Mouse (Mus musculus): Measurements from ENCODE around the gene Kifc5b.
A peak's percentile ranks its signal among the peaks of the same experiment; 100 is the strongest.
"Not testable (repeated sequence)": the region's sequence is repeated elsewhere in the genome, so short reads cannot be mapped to it uniquely, and the experiment has no call there.

Kifc5b gene

DNA sequence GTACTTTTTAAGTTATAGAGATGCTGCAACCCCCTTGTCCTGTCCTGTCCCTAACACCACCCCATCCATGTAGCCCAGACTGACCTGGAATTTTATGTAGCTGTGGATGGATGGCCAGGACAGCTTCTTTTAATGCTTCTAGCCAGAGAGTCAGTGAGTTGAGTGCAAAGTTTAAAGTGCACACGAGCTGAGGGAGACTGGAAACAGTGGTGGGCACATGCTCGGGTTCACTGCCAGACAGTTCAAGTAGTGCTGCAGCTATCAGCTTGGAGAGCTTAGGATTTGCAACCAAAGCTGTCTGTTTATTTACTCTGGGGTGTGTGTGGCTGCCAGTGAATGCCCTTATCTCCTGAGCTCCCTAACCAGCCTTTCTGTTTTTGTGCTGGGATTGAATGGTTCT, 2.6 kb downstream of the Kifc5b start:
- not testable (repeated sequence) for DNase-seq

- DNase-seq: not testable (repeated sequence)
These were observed 5.5 kb downstream of the Kifc5b start for GRCm38 (mm10) chr17:26922368-26922767.

GRCm38 (mm10) chr17:26925414-26925813, 8.5 kb downstream of the Kifc5b start:
- not testable (repeated sequence) for DNase-seq

DNA sequence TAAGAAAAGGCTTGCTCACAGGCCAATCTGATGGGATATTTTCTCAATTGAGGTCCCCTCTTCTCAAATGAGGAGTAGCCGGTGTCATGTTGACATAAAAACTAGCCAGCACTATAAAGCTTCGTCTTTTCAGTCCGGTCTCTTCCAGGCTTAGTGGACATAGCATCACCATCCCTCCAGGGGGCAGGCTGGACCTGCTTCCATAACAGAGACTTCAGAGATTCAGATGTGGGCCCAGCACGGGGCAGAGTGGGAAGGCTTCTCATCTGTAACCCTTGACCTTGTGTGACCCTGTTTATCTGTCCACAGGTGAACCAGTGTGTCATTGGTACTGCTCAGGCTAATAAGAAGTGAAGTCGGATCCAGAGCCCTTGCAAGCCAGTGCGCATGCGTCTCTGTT, 14.9 kb downstream of the Kifc5b start:
- peak; percentile 54 to 58 for DNase-seq

DNA sequence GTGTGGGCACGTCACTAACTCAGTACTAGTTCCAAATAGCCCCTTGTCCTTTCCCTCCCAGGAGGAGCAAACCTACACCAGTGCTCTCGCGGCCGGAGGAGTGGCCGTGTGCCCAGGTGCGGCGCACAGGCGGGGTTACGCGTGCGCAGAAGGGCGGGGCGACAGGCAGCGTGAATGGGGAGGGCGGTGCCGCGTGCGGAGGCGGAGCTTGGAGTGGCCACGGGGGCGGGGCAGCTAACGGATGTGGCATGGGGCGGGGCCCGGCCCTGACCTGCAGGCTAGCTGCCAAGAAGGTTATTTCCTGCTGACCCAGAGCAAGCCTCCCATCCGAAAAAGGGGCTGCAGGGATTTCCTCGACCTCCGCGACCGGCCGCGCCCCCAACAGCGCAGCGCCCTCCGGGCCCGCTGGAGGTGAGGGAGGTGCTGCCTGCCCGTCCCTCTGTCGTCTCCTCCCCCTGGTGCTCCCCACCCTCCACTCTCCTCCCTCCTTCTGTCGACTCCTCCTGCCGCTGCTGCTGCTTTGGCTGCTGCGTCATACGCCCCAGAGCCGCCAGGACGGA, 16.0 kb downstream of the Kifc5b start, which contains the start of gene Phf1:
Phf1 (plus strand) TSS at position 214 of the 560 bp plus-strand sequence.
- peak; percentile 96 to 97 for DNase-seq

DNA sequence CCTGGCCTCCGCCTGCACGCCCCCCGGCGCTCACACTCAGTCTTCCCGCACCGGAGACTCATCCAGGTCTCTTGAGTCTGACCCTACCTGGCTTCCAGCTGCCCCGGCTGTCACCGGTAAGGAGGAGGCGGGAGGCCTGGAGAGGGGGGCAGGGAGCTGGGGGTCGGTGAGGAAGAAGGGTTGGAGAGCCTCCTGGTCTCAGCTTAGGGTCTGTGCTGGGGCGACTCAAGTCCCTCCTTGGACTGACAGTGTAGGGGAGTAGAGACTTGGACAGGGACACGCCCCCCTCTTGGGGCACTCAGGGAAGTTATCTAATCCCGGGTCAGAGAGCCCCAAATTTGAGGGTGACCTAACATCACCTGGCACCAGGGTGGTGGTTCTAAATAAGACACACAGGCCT, 16.5 kb downstream of the Kifc5b start:
- DNase-seq: peak in 1 of 2 experiments; percentile 37

DNA sequence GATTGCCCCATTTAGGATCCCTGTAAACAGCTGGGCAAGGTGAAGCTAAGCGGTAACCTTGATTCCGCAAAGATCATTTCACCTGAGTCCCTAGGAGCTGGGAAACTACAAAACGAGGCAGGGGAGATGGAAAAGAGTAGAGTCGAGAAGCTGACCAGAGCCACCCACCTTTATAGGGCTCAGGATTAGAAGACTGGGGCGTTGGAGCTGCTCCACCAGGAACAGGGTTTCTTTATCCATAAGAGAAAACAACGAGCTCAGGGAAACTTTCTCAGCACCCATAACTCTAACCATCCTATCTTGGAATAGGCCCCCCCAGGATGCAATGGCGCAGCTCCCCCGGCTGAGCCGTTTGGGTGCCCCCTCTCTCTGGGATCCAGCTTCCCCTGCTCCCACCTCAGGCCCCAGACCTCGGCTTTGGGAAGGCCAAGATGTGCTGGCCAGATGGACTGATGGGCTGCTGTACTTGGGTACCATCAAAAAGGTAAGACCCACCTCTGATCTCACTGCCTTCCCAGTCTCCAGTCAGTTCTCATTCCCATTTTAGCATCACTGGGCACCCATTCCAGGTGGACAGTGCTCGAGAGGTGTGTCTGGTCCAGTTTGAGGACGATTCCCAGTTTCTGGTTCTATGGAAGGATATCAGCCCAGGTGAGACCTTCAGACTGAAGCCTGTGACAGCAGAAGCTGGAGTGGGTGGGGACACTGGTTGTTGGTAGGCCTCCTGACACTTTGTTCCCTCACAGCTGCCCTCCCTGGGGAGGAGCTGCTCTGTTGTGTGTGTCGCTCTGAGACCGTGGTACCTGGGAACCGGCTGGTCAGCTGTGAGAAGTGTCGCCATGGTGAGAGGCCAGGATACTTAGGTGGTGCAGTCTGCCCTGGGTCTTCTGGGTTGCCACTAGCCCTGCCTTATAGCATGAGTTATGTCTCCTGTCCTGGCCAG, 17.3 kb downstream of the Kifc5b start:
- peak in 1 of 2 experiments; percentile 34 for DNase-seq

- DNase-seq: no peak
These were observed 18.1 kb downstream of the Kifc5b start for GRCm38 (mm10) chr17:26935027-26935426.

DNA sequence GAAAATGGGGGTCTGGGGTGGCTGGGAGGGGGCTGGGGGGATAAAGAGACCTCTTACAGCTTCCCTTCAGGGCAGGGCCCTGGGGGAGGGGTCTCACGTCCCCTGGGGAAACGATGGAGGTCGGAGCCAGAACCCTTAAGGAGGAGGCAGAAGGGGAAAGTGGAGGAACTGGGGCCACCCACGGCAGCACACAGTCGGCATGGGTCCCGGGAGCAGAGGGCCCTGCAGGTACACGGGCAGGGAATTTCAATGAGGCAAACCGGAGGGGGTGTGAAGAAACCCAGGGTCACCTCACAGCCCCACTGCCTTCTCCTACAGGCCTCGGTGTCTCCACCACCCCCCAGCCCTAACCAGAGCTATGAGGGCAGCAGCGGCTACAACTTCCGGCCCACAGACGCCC, 19.6 kb downstream of the Kifc5b start:
- no peak for DNase-seq

GRCm38 (mm10) chr17:26936921-26937695, 20.2 kb downstream of the Kifc5b start:
- no peak for DNase-seq

GRCm38 (mm10) chr17:26937883-26938695, 21.2 kb downstream of the Kifc5b start:
- no peak for DNase-seq

- DNase-seq: no peak
These were observed 21.8 kb downstream of the Kifc5b start for GRCm38 (mm10) chr17:26938731-26939130.

GRCm38 (mm10) chr17:26939178-26939972, 22.5 kb downstream of the Kifc5b start, which contains the start of gene Cuta:
Gene Cuta (minus strand): TSS chr17:26939569.
- DNase-seq: peak; percentile 100

GRCm38 (mm10) chr17:26939973-26940300, 23.0 kb downstream of the Kifc5b start:
- DNase-seq: no peak

DNA sequence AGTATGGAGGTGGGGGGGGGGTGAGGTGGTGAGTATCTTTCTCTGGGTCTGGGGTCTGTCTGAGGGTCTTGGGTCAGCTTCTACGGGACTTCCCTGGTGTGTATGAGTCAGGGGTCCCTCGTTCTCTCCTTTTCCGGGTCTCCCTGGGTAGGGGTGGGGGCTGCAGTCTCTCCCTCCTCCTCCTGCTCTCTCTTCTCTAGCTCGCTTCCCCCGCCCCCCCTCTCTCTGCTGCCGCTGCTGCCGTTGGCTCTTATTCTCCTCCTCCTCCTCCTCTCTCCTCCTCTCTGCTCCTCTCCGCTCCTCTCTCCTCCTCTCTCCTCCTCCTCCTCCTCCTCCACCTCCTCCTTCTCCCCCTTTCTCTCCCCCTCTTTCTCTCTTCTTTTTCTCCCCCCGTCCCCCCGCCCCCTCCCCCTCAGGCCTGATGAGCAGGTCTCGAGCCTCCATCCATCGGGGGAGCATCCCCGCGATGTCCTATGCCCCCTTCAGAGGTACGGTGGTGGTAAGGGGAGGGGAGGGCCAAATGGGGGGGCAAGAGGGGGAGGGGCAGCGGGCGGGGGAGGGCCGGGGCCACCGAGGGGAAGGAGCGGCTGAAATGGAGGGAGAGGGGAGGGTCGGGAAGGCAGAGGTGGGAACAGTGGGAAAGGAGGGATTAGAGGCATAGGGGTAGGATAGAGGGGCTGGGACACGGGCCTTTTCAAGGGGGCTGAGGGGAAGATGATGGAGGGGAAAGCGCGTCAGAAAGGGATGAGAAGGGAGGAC, 24.3 kb downstream of the Kifc5b start, which contains the start of gene Syngap1:
Syngap1 (plus strand) TSS at position 223 of the 759 bp plus-strand sequence.
- DNase-seq: no peak

DNA sequence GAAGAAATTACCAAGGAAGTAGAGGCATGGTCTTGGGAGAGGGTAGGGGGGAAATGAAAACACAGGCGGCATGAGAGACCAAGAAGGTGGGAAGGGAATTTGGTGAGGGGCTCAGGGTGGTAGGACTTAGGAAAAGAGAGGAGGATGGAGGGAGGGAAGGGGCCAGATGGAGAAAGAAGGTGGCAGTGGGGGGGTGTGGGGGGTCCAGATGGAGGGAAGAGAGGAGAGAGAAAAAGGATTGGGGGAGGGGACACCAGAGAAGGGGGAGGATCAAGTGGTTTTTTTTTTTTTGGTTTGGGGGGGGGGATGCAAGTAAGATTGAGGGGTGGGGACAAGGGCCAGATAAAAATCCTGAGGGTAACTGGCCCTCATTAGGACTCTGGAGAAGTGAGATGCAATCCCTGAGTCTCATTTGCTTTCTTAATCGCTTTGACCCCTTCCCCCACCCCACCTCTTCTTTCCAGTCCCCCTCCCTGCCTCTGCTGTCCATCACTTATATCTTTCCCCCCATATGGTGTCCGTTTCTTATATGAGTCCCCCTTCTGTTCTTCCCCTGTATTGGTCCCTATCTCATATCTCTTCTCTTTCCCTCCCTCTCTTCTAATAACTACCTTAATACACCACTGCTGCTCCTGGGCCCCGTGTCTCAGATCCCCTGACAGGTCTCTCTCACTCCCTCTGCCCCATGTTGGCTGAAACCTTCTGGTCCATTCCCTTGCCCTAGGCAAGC, 25.1 kb downstream of the Kifc5b start:
- DNase-seq: no peak

GRCm38 (mm10) chr17:26945824-26946495, 29.1 kb downstream of the Kifc5b start:
- no peak for DNase-seq

- peak; percentile 79 to 85 for DNase-seq
These were observed 29.7 kb downstream of the Kifc5b start for GRCm38 (mm10) chr17:26946567-26946966.
